Mouse (Mus musculus): ENCODE data around the gene Lamtor2. TPM values are rescaled to one million over a fixed set of nuclear protein-coding genes. Genes with fewer than 3 reads are reported as not detected.

The Lamtor2 gene
- polyA plus RNA-seq, 1 experiment from 2014 or later, result 134 TPM

DNA sequence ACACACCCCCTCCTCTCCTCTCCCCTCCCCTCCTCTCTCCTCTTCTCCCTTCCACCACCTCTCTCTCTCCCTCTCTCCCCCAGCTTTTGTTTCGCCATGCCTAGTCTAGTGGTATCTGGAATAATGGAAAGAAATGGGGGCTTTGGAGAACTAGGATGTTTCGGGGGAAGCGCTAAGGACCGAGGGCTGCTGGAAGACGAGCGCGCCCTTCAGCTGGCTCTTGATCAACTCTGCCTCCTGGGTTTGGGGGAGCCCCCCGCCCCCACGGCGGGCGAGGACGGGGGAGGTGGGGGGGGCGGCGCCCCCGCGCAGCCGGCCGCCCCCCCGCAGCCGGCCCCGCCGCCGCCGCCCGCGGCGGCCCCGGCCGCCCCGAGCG lies 20.6 kb downstream of the Lamtor2 start, which contains the start of gene Mex3a:
Gene Mex3a, plus strand, starts transcription at position 97 of the 376 bp plus-strand sequence.
- peak within 1 kb of the TSS; percentile 99 for H3K27ac ChIP-seq
- whole genome bisulfite sequencing, result 2% methylated on average over 29 of the region's 31 CpGs
- no peak for ATAC-seq (ENCODE audit: insufficient number of reproducible peaks, insufficient read depth, low FRiP score, low TSS enrichment, low read depth)
- H3K36me3 ChIP-seq, result peaks cover 31% of the 10 kb centered on the region
- no peaks in the 10 kb centered on the region for H3K27me3 ChIP-seq
- H3K4me2 ChIP-seq, result peak within 1 kb of the TSS; percentile 94
- H3K9ac ChIP-seq (replicated peaks), result peak within 1 kb of the TSS; percentile 97
- H3K4me1 ChIP-seq (replicated peaks), result peaks cover 60% of the 10 kb centered on the region
- no peaks in the 10 kb centered on the region for H3K9me3 ChIP-seq
- peak within 1 kb of the TSS; percentile 75 for H3K4me3 ChIP-seq (replicated peaks)

- under 1% methylated on average over 62 of the region's 63 CpGs for WGBS
- peak; percentile 84 for ATAC-seq (ENCODE audit: insufficient number of reproducible peaks, insufficient read depth, low FRiP score, low TSS enrichment, low read depth)
- Histone ChIP-seq H3K36me3 (peaks cover 24% of the 10 kb centered on the region), H3K9me3 (no peaks in the 10 kb centered on the region), H3K27me3 (no peaks in the 10 kb centered on the region), H3K9ac (replicated peaks) (peak overlapping the region; percentile 97), H3K4me1 (replicated peaks) (peaks cover 59% of the 10 kb centered on the region), H3K4me3 (replicated peaks) (peak overlapping the region; percentile 75), H3K4me2 (peak overlapping the region; percentile 70), H3K27ac (peak overlapping the region; percentile 99)
These were observed 21.3 kb downstream of the Lamtor2 start for GRCm38 (mm10) chr3:88531348-88532298.

- no peaks in the 10 kb centered on the region for H3K9me3 ChIP-seq
- H3K4me1 ChIP-seq (replicated peaks), result peaks cover 54% of the 10 kb centered on the region
These were observed 22.6 kb downstream of the Lamtor2 start for GRCm38 (mm10) chr3:88530082-88530864.

GRCm38 (mm10) chr3:88529204-88530000 lies 23.5 kb downstream of the Lamtor2 start:
- peaks cover 46% of the 10 kb centered on the region for H3K4me1 ChIP-seq (replicated peaks)
- H3K9me3 ChIP-seq, result no peaks in the 10 kb centered on the region
- 44% methylated on average over 7 of the region's 7 CpGs for WGBS
- H3K4me2 ChIP-seq, result peak overlapping the region; percentile 70
- peak overlapping the region; percentile 75 for H3K4me3 ChIP-seq (replicated peaks)
- H3K36me3 ChIP-seq, result peaks cover 13% of the 10 kb centered on the region
- H3K9ac ChIP-seq (replicated peaks), result peak overlapping the region; percentile 97
- H3K27ac ChIP-seq, result peak overlapping the region; percentile 99
- no peaks in the 10 kb centered on the region for H3K27me3 ChIP-seq
- ATAC-seq (ENCODE audit: insufficient number of reproducible peaks, insufficient read depth, low FRiP score, low TSS enrichment, low read depth), result no peak

More at GRCm38 (mm10) chr3:88530082-88530864, 22.6 kb downstream of the Lamtor2 start:
- ATAC-seq (ENCODE audit: insufficient number of reproducible peaks, insufficient read depth, low FRiP score, low TSS enrichment, low read depth), result no peak
- under 1% methylated on average over 11 of the region's 11 CpGs for WGBS
- peak overlapping the region; percentile 70 for H3K4me2 ChIP-seq
- H3K9ac ChIP-seq (replicated peaks), result peak overlapping the region; percentile 97
- peaks cover 13% of the 10 kb centered on the region for H3K36me3 ChIP-seq
- peak overlapping the region; percentile 75 for H3K4me3 ChIP-seq (replicated peaks)
- H3K27me3 ChIP-seq, result no peaks in the 10 kb centered on the region
- peak overlapping the region; percentile 99 for H3K27ac ChIP-seq

DNA sequence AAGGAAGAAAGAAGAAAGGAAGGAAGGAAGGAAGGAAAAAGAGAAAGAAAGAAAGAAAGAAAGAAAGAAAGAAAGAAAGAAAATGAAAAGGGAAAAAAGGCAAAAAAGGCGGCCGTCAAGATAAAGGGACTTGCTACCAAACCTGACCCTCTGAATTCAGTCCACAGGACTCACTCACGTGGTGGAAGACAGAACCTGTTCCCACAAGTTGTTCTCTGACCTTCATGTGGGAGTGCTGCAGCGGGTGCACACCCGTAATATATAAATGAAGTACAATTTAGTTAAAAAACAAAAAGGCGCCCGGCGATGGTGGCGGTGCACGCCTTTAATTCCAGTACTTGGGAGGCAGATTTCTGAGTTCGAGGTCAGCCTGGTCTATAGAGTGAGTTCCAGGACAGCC lies 24.2 kb downstream of the Lamtor2 start:
- no peak overlapping the region for H3K4me2 ChIP-seq
- H3K9ac ChIP-seq (replicated peaks), result no peak overlapping the region; the same call in 1 of the 2 replicates
- no peaks in the 10 kb centered on the region for H3K27me3 ChIP-seq
- peak overlapping the region; percentile 75; the same call in 1 of the 2 replicates for H3K4me3 ChIP-seq (replicated peaks)
- H3K36me3 ChIP-seq, result peaks cover 17% of the 10 kb centered on the region
- ATAC-seq (ENCODE audit: insufficient number of reproducible peaks, insufficient read depth, low FRiP score, low TSS enrichment, low read depth), result no peak
- no peaks in the 10 kb centered on the region for H3K9me3 ChIP-seq
- WGBS, result 83% methylated on average over 11 of the region's 11 CpGs
- peaks cover 43% of the 10 kb centered on the region for H3K4me1 ChIP-seq (replicated peaks)
- H3K27ac ChIP-seq, result no peak overlapping the region

- H3K9ac ChIP-seq (replicated peaks), result peak overlapping the region; percentile 32; the same call in 1 of the 2 replicates
- H3K27ac ChIP-seq, result peak overlapping the region; percentile 51
- ATAC-seq (ENCODE audit: insufficient number of reproducible peaks, insufficient read depth, low FRiP score, low TSS enrichment, low read depth), result no peak
- WGBS, result 18% methylated on average over 8 of the region's 8 CpGs
- H3K9me3 ChIP-seq, result no peaks in the 10 kb centered on the region
- H3K36me3 ChIP-seq, result peaks cover 28% of the 10 kb centered on the region
- no peaks in the 10 kb centered on the region for H3K27me3 ChIP-seq
- H3K4me2 ChIP-seq, result peak overlapping the region; percentile 33
- H3K4me3 ChIP-seq (replicated peaks), result 0 out of 2 replicates have a peak overlapping the region, but pooled peaks have one; percentile 0
- H3K4me1 ChIP-seq (replicated peaks), result peaks cover 43% of the 10 kb centered on the region
These were observed 25.3 kb downstream of the Lamtor2 start for GRCm38 (mm10) chr3:88527565-88527964.

GRCm38 (mm10) chr3:88526157-88527131 lies 26.4 kb downstream of the Lamtor2 start:
- Histone ChIP-seq H3K27ac (0 out of 2 replicates have a peak overlapping the region, but pooled peaks have one; percentile 9), H3K4me2 (peak overlapping the region; percentile 29), H3K4me3 (replicated peaks) (no peak overlapping the region; the same call in 1 of the 2 replicates), H3K27me3 (no peaks in the 10 kb centered on the region), H3K9ac (replicated peaks) (no peak overlapping the region), H3K4me1 (replicated peaks) (peaks cover 43% of the 10 kb centered on the region), H3K9me3 (no peaks in the 10 kb centered on the region), H3K36me3 (peaks cover 30% of the 10 kb centered on the region)
- WGBS, result 34% methylated on average over 17 of the region's 17 CpGs
- peak; percentile 64; the same call in 1 of the 2 replicates for ATAC-seq (ENCODE audit: insufficient number of reproducible peaks, insufficient read depth, low FRiP score, low TSS enrichment, low read depth)

DNA sequence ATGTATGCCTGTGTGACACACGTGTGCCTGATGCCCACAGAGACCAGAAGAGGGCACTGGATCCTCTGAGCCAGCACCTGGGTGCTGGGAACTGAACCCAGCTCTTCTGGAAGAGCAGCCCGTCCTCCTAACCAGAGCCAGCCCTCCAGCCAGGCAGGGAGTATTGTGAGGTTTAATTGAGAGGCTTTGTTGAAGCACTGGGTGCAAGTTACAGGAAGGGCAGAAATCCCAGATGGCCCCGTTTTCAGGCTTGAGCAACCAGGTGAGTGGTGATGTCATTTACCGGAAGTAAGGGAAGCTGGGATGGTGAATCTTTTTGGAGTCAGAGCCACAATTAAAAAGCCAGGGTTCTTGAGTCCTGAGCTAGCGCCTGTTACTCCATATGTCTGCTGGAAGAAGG lies 27.9 kb downstream of the Lamtor2 start:
- Histone ChIP-seq H3K4me2 (no peak overlapping the region), H3K27me3 (no peaks in the 10 kb centered on the region), H3K9me3 (no peaks in the 10 kb centered on the region), H3K9ac (replicated peaks) (no peak overlapping the region), H3K36me3 (peaks cover 30% of the 10 kb centered on the region), H3K4me1 (replicated peaks) (peaks cover 40% of the 10 kb centered on the region), H3K27ac (no peak overlapping the region), H3K4me3 (replicated peaks) (no peak overlapping the region)
- no peak for ATAC-seq (ENCODE audit: insufficient number of reproducible peaks, insufficient read depth, low FRiP score, low TSS enrichment, low read depth)
- WGBS, result 83% methylated on average over 5 of the region's 5 CpGs

DNA sequence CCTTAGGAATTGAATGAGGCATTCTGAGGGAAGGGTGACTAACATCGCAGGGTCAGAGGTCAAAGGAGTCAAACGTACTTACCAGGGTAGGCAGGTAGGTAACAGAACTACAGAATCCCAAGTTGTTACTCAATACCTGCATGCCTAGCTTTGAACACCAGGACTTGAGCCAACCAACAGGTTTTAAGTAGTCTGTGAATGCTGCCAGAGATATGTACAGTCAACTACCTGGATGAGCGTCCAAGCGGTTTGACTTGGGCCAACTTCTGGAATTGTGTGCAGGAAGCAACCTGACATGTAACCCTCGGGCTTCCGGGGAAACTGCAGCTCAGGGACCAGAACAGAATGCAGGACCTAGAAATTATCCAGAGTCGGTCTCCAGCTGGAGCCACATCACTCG lies 29.8 kb downstream of the Lamtor2 start:
- Histone ChIP-seq H3K27ac (no peak overlapping the region), H3K27me3 (no peaks in the 10 kb centered on the region), H3K9me3 (no peaks in the 10 kb centered on the region), H3K4me2 (no peak overlapping the region), H3K4me3 (replicated peaks) (no peak overlapping the region), H3K9ac (replicated peaks) (no peak overlapping the region), H3K4me1 (replicated peaks) (peaks cover 22% of the 10 kb centered on the region), H3K36me3 (peaks cover 30% of the 10 kb centered on the region)
- WGBS, result 88% methylated on average over 8 of the region's 8 CpGs
- no peak for ATAC-seq (ENCODE audit: insufficient number of reproducible peaks, insufficient read depth, low FRiP score, low TSS enrichment, low read depth)

Data from limb, embryonic 12.5 days (tissue).